Mouse (Mus musculus) megakaryocyte, embryonic 14.5 days (primary cell): ENCODE results near the gene Gpat3. TPM values are rescaled to one million over a fixed set of nuclear protein-coding genes. Genes with fewer than 3 reads are reported as not detected.

Source experiments
- H3K27me3 ChIP-seq: replicated peaks from 2 replicates; pipeline ENCODE3; 2012; ENCODE audit warnings: inconsistent platforms
- H3K36me3 ChIP-seq: replicated peaks from 2 replicates; pipeline ENCODE3; 2012; ENCODE audit warnings: low read length, inconsistent platforms, mixed read lengths
- H3K4me1 ChIP-seq: 2 replicates; pipeline ENCODE4 v1.6.1; 2012; ENCODE audit warnings: inconsistent platforms
- H3K4me3 ChIP-seq: replicated peaks from 2 replicates; pipeline ENCODE3; 2012; ENCODE audit warnings: moderate library complexity, mild to moderate bottlenecking, inconsistent platforms
- H3K9me3 ChIP-seq: 2 replicates; pipeline ENCODE4 v1.6.1; 2012; ENCODE audit warnings: inconsistent platforms
- FLI1 ChIP-seq: IDR thresholded peaks from 2 replicates; pipeline ENCODE4 v1.6.1; 2012; ENCODE audit warnings: low read length, inconsistent platforms, mixed read lengths
- GATA1 ChIP-seq: IDR thresholded peaks from 3 replicates; pipeline ENCODE4 v1.6.1; 2012; ENCODE audit warnings: mixed read lengths, low read length, inconsistent platforms, borderline replicate concordance
- polyA plus RNA-seq: library from polyadenylated mRNA; stranded (reverse); fragments of >175 nt; gene quantifications from 2 replicates; pipeline ENCODE4 v1.2.3, GENCODE M21; 2012; ENCODE audit warnings: low replicate concordance; ENCODE audit not compliant: insufficient read depth

Gpat3 gene
- polyA plus RNA-seq, 1 experiment: not detected

DNA sequence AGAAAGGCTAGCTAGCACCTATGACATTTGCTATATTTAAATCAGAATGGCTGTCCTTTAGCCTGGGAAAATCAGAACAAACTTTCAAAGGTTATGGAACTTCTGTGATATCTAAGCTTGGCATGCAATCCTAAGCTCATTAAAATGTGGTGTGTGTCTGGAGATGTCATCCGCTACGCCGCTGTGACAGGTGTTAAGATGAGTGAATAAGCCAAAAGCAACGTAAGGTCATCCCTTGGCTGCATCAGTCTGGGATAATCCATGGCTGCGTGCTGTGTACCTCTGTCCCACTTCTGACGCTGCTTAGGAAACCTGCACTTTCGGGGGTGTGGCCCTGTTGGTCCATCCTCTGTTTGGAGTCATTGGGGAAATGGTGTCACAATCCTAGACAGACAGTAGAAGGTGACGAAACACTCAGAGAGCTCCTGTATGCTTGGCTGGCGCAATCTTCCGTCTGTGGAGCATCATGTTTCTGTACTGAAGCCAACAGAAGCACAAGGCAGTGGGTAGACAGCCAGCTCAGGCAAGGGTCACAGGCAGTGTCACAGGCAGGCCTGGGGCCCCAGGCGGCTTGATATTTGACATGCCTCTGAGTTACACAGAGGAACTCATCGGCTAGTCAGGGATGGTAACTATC lies 15.0 kb downstream of the Gpat3 start:
- Histone ChIP-seq H3K36me3 (no peaks in the 10 kb centered on the region), H3K4me1 (peaks cover 4% of the 10 kb centered on the region; the same call in 1 of the 2 replicates), H3K4me3 (no peak overlapping the region), H3K27me3 (peaks cover 7% of the 10 kb centered on the region), H3K9me3 (0 out of 2 replicates have a peak, but pooled peaks cover 4% of the 10 kb centered on the region)
- no peak for TF ChIP-seq GATA1
- no peak for TF ChIP-seq FLI1

- TF ChIP-seq GATA1: no peak
- no peak for TF ChIP-seq FLI1
- H3K4me1 ChIP-seq: peaks cover 4% of the 10 kb centered on the region; the same call in 1 of the 2 replicates
- no peak overlapping the region for H3K4me3 ChIP-seq
- H3K27me3 ChIP-seq: peaks cover 7% of the 10 kb centered on the region
- 0 out of 2 replicates have a peak, but pooled peaks cover 4% of the 10 kb centered on the region for H3K9me3 ChIP-seq
- H3K36me3 ChIP-seq: no peaks in the 10 kb centered on the region
Observed at GRCm38 (mm10) chr5:100861140-100861539, 15.6 kb downstream of the Gpat3 start.

- Histone ChIP-seq H3K4me3 (no peak overlapping the region), H3K27me3 (peaks cover 7% of the 10 kb centered on the region), H3K36me3 (no peaks in the 10 kb centered on the region), H3K9me3 (0 out of 2 replicates have a peak, but pooled peaks cover 4% of the 10 kb centered on the region), H3K4me1 (no peaks in the 10 kb centered on the region)
- TF ChIP-seq GATA1 (no peak), FLI1 (no peak)
Observed at GRCm38 (mm10) chr5:100861811-100862210, 16.3 kb downstream of the Gpat3 start.

GRCm38 (mm10) chr5:100863091-100863490 lies 17.6 kb downstream of the Gpat3 start:
- Histone ChIP-seq H3K4me3 (no peak overlapping the region), H3K9me3 (0 out of 2 replicates have a peak, but pooled peaks cover 4% of the 10 kb centered on the region), H3K27me3 (peaks cover 7% of the 10 kb centered on the region), H3K4me1 (no peaks in the 10 kb centered on the region), H3K36me3 (no peaks in the 10 kb centered on the region)
- no peak for TF ChIP-seq GATA1
- TF ChIP-seq FLI1: no peak

DNA sequence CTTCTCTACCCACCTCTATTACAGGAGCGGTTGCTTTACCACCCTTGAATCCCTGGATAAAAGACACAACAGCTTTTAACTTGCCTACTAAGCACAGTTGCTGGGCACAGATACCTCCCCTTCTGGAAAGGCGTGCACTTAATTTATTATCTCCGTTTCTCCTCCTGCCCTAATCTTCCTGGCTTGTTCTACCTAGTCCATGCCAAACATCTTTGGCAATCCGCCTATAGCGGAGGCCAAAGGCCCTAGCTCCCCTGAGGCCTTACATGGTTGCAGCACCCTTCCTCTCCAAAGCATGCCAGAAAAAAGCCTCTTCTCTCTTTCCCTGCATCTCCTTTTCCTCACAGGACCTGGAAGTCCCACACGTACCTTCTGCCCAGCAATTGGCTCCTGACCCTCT lies 18.9 kb downstream of the Gpat3 start:
- Histone ChIP-seq H3K4me1 (no peaks in the 10 kb centered on the region), H3K27me3 (peaks cover 4% of the 10 kb centered on the region), H3K36me3 (no peaks in the 10 kb centered on the region), H3K4me3 (no peak overlapping the region), H3K9me3 (peaks cover 4% of the 10 kb centered on the region)
- TF ChIP-seq GATA1 (no peak), FLI1 (no peak)

GRCm38 (mm10) chr5:100866183-100866582 lies 20.7 kb downstream of the Gpat3 start:
- H3K27me3 ChIP-seq: peaks cover 2% of the 10 kb centered on the region
- no peaks in the 10 kb centered on the region for H3K36me3 ChIP-seq
- no peak for TF ChIP-seq GATA1
- no peak for TF ChIP-seq FLI1
- no peaks in the 10 kb centered on the region for H3K4me1 ChIP-seq
- peaks cover 9% of the 10 kb centered on the region for H3K9me3 ChIP-seq
- no peak overlapping the region for H3K4me3 ChIP-seq

DNA sequence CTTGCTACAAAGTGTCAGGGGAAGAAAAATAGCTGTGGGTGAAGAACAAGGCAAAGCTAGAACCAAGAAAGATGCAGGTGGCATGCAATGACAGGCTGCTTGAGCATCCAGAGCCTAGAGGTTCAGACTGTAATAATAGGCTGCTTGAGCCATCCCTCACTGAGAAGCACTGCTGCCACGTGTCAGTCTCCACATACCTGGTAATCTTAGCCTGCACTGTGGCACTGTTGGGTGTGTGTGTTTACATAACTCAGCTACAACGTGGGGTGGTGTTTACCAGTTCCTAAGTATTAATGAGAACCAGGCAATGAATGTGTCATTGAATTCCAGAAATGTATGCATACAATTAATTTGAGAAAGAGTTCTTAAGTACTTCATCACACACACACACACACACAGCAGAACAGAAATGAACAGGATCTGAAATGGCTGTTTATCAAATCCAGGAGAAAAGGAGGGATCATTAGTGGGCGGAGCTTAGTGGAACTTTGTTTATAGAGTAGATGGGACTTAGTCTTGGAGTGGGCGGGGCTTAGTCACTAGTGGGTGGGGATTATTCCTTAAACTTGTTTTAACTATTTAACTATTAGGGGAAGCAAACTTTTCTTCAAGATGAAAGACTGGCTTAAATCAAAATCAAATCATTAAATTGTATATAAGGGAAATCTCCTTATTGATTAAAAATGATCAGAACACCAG lies 23.8 kb downstream of the Gpat3 start:
- H3K4me3 ChIP-seq: peak overlapping the region; percentile 33
- H3K4me1 ChIP-seq: 0 out of 2 replicates have a peak, but pooled peaks cover 2% of the 10 kb centered on the region
- H3K27me3 ChIP-seq: peaks cover 3% of the 10 kb centered on the region
- H3K9me3 ChIP-seq: peaks cover 12% of the 10 kb centered on the region
- TF ChIP-seq GATA1 (no peak), FLI1 (no peak)
- no peaks in the 10 kb centered on the region for H3K36me3 ChIP-seq

DNA sequence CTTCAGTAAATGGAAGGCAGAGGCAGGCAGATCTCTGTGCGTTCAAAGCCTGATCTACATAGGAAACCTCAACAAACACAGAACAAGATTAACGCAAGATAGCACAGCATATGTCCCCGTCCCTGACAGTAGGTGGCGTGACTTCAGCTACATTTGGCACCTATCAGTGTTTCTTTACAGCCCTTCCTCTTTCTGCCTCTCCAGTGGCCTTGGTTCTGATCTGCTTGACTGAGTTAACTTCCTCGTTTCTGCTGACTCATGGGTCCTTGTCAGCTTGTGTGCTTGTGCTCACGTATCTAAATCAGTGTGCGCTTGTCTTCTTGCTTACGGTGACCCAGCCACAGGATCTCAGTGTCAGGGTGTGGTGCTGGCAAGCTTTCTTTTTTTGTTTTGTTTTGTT lies 26.5 kb downstream of the Gpat3 start:
- Histone ChIP-seq H3K27me3 (peaks cover 3% of the 10 kb centered on the region), H3K9me3 (peaks cover 12% of the 10 kb centered on the region), H3K4me1 (0 out of 2 replicates have a peak, but pooled peaks cover 2% of the 10 kb centered on the region), H3K36me3 (no peaks in the 10 kb centered on the region), H3K4me3 (no peak overlapping the region)
- TF ChIP-seq GATA1 (no peak), FLI1 (no peak)

- 0 out of 2 replicates have a peak, but pooled peaks cover 2% of the 10 kb centered on the region for H3K4me1 ChIP-seq
- H3K36me3 ChIP-seq: no peaks in the 10 kb centered on the region
- no peak overlapping the region for H3K4me3 ChIP-seq
- H3K9me3 ChIP-seq: peaks cover 7% of the 10 kb centered on the region
- H3K27me3 ChIP-seq: peaks cover 3% of the 10 kb centered on the region
- TF ChIP-seq GATA1 (no peak), FLI1 (no peak)
Observed at GRCm38 (mm10) chr5:100874721-100875120, 29.2 kb downstream of the Gpat3 start.

GRCm38 (mm10) chr5:100875180-100875579 lies 29.7 kb downstream of the Gpat3 start:
- peaks cover 5% of the 10 kb centered on the region for H3K9me3 ChIP-seq
- H3K36me3 ChIP-seq: no peaks in the 10 kb centered on the region
- no peak overlapping the region for H3K4me3 ChIP-seq
- H3K4me1 ChIP-seq: 0 out of 2 replicates have a peak, but pooled peaks cover 2% of the 10 kb centered on the region
- H3K27me3 ChIP-seq: peaks cover 3% of the 10 kb centered on the region
- TF ChIP-seq FLI1 (no peak), GATA1 (no peak)
